Mouse (Mus musculus): ENCODE measurements around the gene Ift52. TPM values are rescaled to one million over a fixed set of nuclear protein-coding genes. Genes with fewer than 3 reads are reported as not detected.
"Not testable (repeated sequence)": the region's sequence is repeated elsewhere in the genome, so short reads cannot be mapped to it uniquely, and the experiment has no call there.

Ift52 gene
- polyA plus RNA-seq, 1 experiment from 2014 or later, result 20.6 TPM

GRCm38 (mm10) chr2:163058981-163059380, 41.8 kb downstream of the Ift52 start:
- H3K27me3 ChIP-seq; DNase-seq; H3K9me3 ChIP-seq (replicated peaks); ATAC-seq (ENCODE audit: low read depth); H3K27ac ChIP-seq; H3K4me3 ChIP-seq (replicated peaks); H3K9ac ChIP-seq: not testable (repeated sequence)
- Histone ChIP-seq H3K4me1 (replicated peaks) (peaks cover 65% of the 10 kb centered on the region), H3K36me3 (peaks cover 65% of the 10 kb centered on the region), H3K4me2 (peak overlapping the region; percentile 17; the same call in 1 of the 2 replicates)
- 79% methylated on average over 7 of the region's 7 CpGs for WGBS (ENCODE audit: insufficient replicate concordance)

DNA sequence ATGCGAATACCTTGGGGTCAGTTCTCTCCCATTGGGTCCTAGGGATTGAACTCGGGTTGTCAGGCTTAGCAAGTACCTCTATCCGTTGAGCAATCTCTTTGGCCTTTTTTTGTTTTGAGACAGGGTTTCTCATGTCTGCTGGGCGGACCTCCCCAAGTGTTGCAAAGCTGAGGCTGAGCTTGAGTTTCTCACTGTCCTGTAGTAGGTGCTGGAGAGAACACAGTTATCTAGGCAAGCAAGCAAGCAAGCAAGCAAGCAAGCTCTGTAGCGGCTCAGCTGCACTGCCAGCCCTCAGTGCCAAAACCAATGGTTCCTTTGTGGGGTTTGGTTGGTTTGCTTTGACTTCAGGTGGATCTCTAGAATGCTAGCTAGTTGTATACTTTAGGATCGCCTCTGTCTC, 43.5 kb downstream of the Ift52 start:
- H3K9me3 ChIP-seq (replicated peaks), result no peaks in the 10 kb centered on the region
- peak overlapping the region; percentile 34; the same call in 1 of the 2 replicates for H3K27ac ChIP-seq
- H3K36me3 ChIP-seq, result peaks cover 82% of the 10 kb centered on the region
- H3K4me2 ChIP-seq, result no peak overlapping the region
- no peaks in the 10 kb centered on the region for H3K27me3 ChIP-seq
- peaks cover 57% of the 10 kb centered on the region for H3K4me1 ChIP-seq (replicated peaks)
- H3K4me3 ChIP-seq (replicated peaks), result no peak overlapping the region
- H3K9ac ChIP-seq, result no peak overlapping the region
- ATAC-seq (ENCODE audit: low read depth) (no peak), DNase-seq (no peak)
- 52% methylated on average over 6 of the region's 6 CpGs for WGBS (ENCODE audit: insufficient replicate concordance)

- Histone ChIP-seq H3K9ac (no peak overlapping the region), H3K27ac (peak overlapping the region; percentile 16; the same call in 1 of the 2 replicates), H3K4me3 (replicated peaks) (no peak overlapping the region), H3K4me2 (no peak overlapping the region), H3K36me3 (peaks cover 90% of the 10 kb centered on the region), H3K9me3 (replicated peaks) (no peaks in the 10 kb centered on the region), H3K4me1 (replicated peaks) (peaks cover 49% of the 10 kb centered on the region), H3K27me3 (no peaks in the 10 kb centered on the region)
- DNase-seq, result no peak
- WGBS (ENCODE audit: insufficient replicate concordance), result 43% methylated on average over 8 of the region's 8 CpGs
- ATAC-seq (ENCODE audit: low read depth), result no peak
Observed at GRCm38 (mm10) chr2:163061203-163062118, 44.3 kb downstream of the Ift52 start.

DNA sequence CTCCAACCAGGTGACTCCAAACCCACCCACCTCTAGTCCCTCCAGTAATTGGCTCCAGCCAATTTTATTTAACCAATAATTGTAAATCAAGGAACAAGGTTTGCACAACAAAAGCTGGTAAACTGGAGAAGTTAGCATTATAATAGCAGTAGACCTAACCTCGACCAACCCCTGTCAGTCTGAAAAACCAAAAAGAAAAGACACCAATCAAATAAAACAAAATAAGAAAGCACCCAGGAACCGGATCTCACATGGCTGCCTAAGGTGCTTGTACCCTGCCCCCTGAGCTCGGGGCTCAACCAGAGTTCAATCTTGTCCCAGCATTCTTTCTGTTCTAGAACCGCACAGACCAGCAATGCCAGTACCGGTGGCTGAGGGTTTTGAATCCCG, 45.0 kb downstream of the Ift52 start:
- H3K27ac ChIP-seq, result no peak overlapping the region
- WGBS (ENCODE audit: insufficient replicate concordance), result 76% methylated on average over 6 of the region's 6 CpGs
- H3K9me3 ChIP-seq (replicated peaks), result no peaks in the 10 kb centered on the region
- peaks cover 95% of the 10 kb centered on the region for H3K36me3 ChIP-seq
- DNase-seq (no peak), ATAC-seq (ENCODE audit: low read depth) (no peak)
- H3K4me2 ChIP-seq, result no peak overlapping the region
- no peaks in the 10 kb centered on the region for H3K27me3 ChIP-seq
- H3K4me3 ChIP-seq (replicated peaks), result no peak overlapping the region
- H3K4me1 ChIP-seq (replicated peaks), result peaks cover 43% of the 10 kb centered on the region
- no peak overlapping the region for H3K9ac ChIP-seq

- Histone ChIP-seq H3K4me3 (replicated peaks) (no peak overlapping the region), H3K36me3 (peaks cover 100% of the 10 kb centered on the region)
- 83% methylated on average over 6 of the region's 6 CpGs for WGBS (ENCODE audit: insufficient replicate concordance)
Observed at GRCm38 (mm10) chr2:163066326-163066725, 49.2 kb downstream of the Ift52 start.

GRCm38 (mm10) chr2:163067233-163067632, 50.1 kb downstream of the Ift52 start:
- Histone ChIP-seq H3K9ac (no peak overlapping the region), H3K36me3 (peaks cover 100% of the 10 kb centered on the region), H3K27ac (no peak overlapping the region), H3K4me1 (replicated peaks) (no peaks in the 10 kb centered on the region), H3K4me3 (replicated peaks) (no peak overlapping the region), H3K4me2 (no peak overlapping the region), H3K27me3 (no peaks in the 10 kb centered on the region), H3K9me3 (replicated peaks) (no peaks in the 10 kb centered on the region)
- ATAC-seq (ENCODE audit: low read depth) (no peak), DNase-seq (no peak)
- 72% methylated on average over 1 of the region's 1 CpGs for WGBS (ENCODE audit: insufficient replicate concordance)

More at GRCm38 (mm10) chr2:163066326-163066725, 49.2 kb downstream of the Ift52 start:
- Histone ChIP-seq H3K27ac (no peak overlapping the region), H3K9ac (no peak overlapping the region), H3K9me3 (replicated peaks) (no peaks in the 10 kb centered on the region), H3K4me1 (replicated peaks) (peaks cover 2% of the 10 kb centered on the region), H3K4me2 (no peak overlapping the region), H3K27me3 (no peaks in the 10 kb centered on the region)
- no peak for DNase-seq
- no peak for ATAC-seq (ENCODE audit: low read depth)

DNA sequence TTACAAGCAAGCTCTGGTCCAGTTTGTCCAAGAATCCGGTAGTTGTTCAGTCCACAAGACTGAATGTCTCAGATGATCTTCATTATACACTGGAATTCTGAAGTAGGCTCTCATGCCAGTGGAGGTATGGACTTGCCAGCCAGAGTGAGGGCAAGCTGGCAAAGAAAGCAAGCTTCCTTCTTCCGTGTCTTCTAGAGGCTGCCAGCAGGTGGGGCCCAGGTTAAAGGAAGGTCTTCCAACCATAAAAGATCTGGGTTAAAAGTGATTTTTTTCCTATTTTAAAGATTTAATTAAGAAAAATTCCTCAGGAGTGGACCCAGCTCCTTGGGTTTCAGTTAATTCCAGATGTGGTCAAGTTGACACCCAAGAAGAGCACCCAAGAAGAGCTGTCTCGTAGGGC, 53.1 kb downstream of the Ift52 start:
- Histone ChIP-seq H3K9me3 (replicated peaks) (no peaks in the 10 kb centered on the region), H3K4me2 (no peak overlapping the region), H3K27ac (no peak overlapping the region), H3K4me1 (replicated peaks) (no peaks in the 10 kb centered on the region), H3K9ac (no peak overlapping the region), H3K4me3 (replicated peaks) (no peak overlapping the region), H3K36me3 (peaks cover 99% of the 10 kb centered on the region), H3K27me3 (no peaks in the 10 kb centered on the region)
- ATAC-seq (ENCODE audit: low read depth) (no peak), DNase-seq (no peak)
- 89% methylated on average over 3 of the region's 3 CpGs for WGBS (ENCODE audit: insufficient replicate concordance)

DNA sequence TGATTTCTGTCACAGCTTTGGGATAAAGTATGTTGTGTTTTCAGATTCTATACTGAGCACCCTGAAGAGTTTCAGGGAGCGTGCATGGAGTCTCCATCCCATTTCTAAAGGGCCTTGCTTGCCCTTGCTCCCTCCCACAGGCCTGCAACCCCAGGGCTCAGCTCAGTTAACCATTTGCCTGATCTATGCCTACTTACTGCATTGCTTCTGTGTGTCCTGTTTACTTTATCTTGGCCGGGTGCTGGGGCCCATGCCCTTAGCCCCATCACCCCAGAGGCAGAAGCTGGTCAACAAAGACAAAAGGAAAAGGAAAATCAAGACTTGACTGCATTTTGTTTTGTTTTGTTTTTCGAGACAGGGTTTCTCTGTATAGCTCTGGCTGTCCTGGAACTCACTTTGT, 54.4 kb downstream of the Ift52 start:
- Histone ChIP-seq H3K27me3 (no peaks in the 10 kb centered on the region), H3K9me3 (replicated peaks) (no peaks in the 10 kb centered on the region), H3K4me3 (replicated peaks) (no peak overlapping the region), H3K27ac (no peak overlapping the region), H3K4me2 (no peak overlapping the region), H3K9ac (no peak overlapping the region), H3K36me3 (peaks cover 99% of the 10 kb centered on the region), H3K4me1 (replicated peaks) (no peaks in the 10 kb centered on the region)
- no peak for DNase-seq
- 73% methylated on average over 3 of the region's 3 CpGs for WGBS (ENCODE audit: insufficient replicate concordance)
- ATAC-seq (ENCODE audit: low read depth), result peak; percentile 57; the same call in 1 of the 2 replicates

GRCm38 (mm10) chr2:163073023-163073757, 56.0 kb downstream of the Ift52 start:
- H3K36me3 ChIP-seq, result peaks cover 99% of the 10 kb centered on the region
- H3K9me3 ChIP-seq (replicated peaks), result no peaks in the 10 kb centered on the region
- no peak overlapping the region for H3K27ac ChIP-seq
- H3K4me1 ChIP-seq (replicated peaks), result no peaks in the 10 kb centered on the region
- H3K4me3 ChIP-seq (replicated peaks), result no peak overlapping the region
- no peak overlapping the region for H3K4me2 ChIP-seq
- ATAC-seq (ENCODE audit: low read depth), result no peak
- WGBS (ENCODE audit: insufficient replicate concordance), result 88% methylated on average over 9 of the region's 9 CpGs
- no peaks in the 10 kb centered on the region for H3K27me3 ChIP-seq
- no peak overlapping the region for H3K9ac ChIP-seq
- no peak for DNase-seq

DNA sequence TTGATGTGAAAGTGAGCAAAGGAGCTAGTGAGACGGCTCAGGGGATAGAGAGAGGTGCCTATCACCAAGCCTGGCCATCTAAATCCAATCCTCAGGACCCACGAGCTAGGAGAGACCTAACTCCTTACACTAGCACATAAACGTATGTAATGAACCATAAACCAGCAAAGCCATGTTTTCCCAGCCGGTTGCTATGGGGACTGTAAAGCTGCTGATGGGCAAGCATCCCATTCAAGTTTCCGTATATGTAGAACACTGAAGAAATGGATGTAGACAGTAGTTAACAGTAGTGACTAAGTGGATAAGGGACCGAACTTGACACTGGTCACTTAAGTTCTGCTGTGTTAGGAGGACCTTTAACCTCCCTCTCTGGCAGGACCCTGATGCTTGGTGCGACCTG, 56.9 kb downstream of the Ift52 start:
- Histone ChIP-seq H3K4me3 (replicated peaks) (no peak overlapping the region), H3K9ac (no peak overlapping the region), H3K9me3 (replicated peaks) (no peaks in the 10 kb centered on the region), H3K4me1 (replicated peaks) (no peaks in the 10 kb centered on the region), H3K27ac (no peak overlapping the region), H3K4me2 (no peak overlapping the region), H3K27me3 (no peaks in the 10 kb centered on the region), H3K36me3 (peaks cover 99% of the 10 kb centered on the region)
- no peak for ATAC-seq (ENCODE audit: low read depth)
- DNase-seq, result no peak
- 83% methylated on average over 7 of the region's 7 CpGs for WGBS (ENCODE audit: insufficient replicate concordance)

DNA sequence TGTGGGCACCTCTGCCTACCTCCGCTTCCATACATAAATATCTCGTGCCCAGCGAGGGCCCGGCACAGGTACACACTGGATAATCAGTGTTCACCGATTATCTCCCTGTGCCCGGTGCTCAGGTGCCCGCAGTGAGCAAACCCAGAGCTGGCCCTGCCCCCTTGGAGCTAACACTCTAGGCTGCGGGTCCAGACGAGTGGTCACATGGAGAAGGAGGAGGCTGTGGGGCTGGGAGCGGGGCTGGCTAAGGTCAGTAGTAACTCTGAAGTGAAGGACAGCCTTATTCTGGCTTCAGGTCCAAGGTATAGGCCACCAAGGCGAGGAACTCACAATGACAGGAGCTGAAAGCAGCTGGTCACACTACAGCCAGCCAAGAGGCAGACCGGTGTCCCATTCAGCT, 57.7 kb downstream of the Ift52 start:
- H3K9me3 ChIP-seq (replicated peaks), result no peaks in the 10 kb centered on the region
- no peaks in the 10 kb centered on the region for H3K4me1 ChIP-seq (replicated peaks)
- no peak overlapping the region for H3K4me3 ChIP-seq (replicated peaks)
- peaks cover 99% of the 10 kb centered on the region for H3K36me3 ChIP-seq
- H3K4me2 ChIP-seq, result no peak overlapping the region
- 92% methylated on average over 12 of the region's 12 CpGs for WGBS (ENCODE audit: insufficient replicate concordance)
- no peak for ATAC-seq (ENCODE audit: low read depth)
- H3K9ac ChIP-seq, result no peak overlapping the region
- H3K27me3 ChIP-seq, result no peaks in the 10 kb centered on the region
- no peak overlapping the region for H3K27ac ChIP-seq
- no peak for DNase-seq

Measured in liver, embryonic 13.5 days (tissue).